Mouse (Mus musculus): ENCODE results near the gene Bbof1. TPM values are rescaled to one million over a fixed set of nuclear protein-coding genes. Genes with fewer than 3 reads are reported as not detected.

The Bbof1 gene
- total RNA-seq (2021), result 1 to 10 TPM; 8.7 to 9.9 TPM
- long read RNA-seq, experiment 1, partial matches to known transcripts, result 1 of 5 reads
- long read RNA-seq, experiment 1, other reads (novel, unspliced or antisense), result 4 of 5 reads
- long read RNA-seq, experiment 2, partial matches to known transcripts, result 0 of 13 reads
- long read RNA-seq, experiment 2, other reads (novel, unspliced or antisense), result 12 of 13 reads

DNA sequence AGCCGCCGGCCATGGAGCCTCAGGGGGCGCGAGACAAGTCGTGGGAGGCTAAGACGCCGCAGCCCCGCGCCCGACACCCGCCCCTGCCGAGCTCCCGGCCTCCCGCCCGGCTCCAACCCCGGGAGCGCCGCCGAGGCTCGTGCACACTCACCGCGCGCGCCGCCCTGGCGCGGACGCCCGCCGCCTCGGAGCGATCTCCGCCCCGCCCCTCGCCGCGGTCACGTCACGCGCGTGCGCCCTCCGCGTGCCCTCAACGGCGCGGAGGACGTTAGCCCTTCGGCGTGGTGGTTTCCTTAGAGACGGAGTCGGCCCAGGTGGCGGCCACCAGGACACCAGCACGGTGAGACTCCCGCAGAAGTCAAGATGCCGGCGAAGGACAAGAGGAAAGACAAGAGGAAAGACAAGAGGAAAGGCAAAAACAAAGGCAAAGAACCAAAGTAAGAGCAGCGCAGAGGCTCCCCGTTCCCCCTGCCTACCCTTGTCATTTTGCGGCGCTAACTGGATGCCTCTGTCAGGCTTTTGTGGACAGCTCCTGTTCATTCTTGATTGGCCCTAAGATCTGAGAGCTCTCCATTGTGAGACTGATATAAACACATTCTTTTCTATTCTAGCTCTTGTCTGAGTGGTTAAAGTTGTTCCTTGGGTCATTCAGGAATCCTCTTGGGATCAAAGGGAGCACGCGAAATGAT, at the start of gene Bbof1, which contains the start of gene Entpd5:
Gene Bbof1, plus strand, starts transcription at position 253 of the 689 bp plus-strand sequence.
Gene Entpd5, minus strand, starts transcription at position 211 of the 689 bp plus-strand sequence.
- no peak; the same call in 1 of the 2 replicates for TF ChIP-seq CTCF (conservative IDR thresholded peaks at IDR 0.05)
- peak; percentile 89 to 94 for DNase-seq (ENCODE audit: low spot score in 2 of 2)
- Histone ChIP-seq H3K4me3 (peak within 1 kb of the TSS; percentile 77), H3K27ac (peak within 1 kb of the TSS; percentile 96)

DNA sequence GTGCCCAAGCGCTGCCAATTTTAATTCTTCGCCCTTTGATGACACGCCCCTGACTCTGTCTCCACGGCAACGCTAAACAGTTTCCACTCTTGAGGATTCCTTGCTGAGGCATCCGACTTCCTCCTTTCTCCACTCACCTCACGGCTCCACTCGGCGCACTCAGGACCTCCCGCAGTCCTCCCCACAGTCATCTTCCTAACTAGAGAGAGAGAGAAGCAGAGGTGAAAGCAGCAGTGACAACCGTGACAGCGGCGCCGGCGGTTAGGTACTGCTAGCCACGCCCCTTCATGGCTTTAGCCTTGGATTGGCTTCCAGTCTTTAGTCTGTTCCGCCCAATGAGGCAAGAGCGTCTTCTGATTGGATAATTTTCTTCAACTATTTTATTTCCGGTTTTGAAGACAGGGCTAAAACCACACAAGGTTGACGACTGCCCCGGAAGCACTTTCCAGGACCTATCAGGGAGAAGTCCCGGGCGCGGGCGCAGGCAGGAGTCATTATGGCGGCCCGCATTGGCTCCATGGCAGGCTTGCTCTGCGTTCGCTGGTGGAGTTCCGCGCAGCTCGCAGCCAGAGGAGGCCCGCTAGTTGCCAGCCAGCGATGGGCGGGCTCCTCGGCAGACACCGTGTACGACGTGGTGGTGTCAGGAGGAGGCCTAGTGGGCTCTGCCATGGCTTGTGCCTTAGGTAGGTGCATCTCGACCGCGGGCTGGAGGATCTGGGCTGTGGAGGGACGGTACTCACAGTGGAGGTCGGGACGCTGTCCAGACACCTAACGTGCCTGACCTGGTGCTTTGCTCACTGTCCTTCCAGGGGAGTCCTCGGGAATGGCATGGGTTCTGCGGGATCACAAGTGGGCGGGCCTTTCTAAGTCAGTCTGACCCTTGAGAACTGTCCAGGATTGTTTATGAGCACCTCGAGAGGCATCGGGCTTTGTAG, 47.0 kb upstream of the Bbof1 start, which contains the start of the genes Coq6 and Fam161b:
Gene Coq6, plus strand, starts transcription at position 103 of the 935 bp plus-strand sequence.
Gene Fam161b, minus strand, starts transcription at position 279 of the 935 bp plus-strand sequence.
- peak within 1 kb of the TSS; percentile 68 for H3K27ac ChIP-seq
- DNase-seq (ENCODE audit: low spot score in 2 of 2), result peak; percentile 89 to 97
- no peak for TF ChIP-seq CTCF (conservative IDR thresholded peaks at IDR 0.05)
- peak within 1 kb of the TSS; percentile 83 for H3K4me3 ChIP-seq

DNA sequence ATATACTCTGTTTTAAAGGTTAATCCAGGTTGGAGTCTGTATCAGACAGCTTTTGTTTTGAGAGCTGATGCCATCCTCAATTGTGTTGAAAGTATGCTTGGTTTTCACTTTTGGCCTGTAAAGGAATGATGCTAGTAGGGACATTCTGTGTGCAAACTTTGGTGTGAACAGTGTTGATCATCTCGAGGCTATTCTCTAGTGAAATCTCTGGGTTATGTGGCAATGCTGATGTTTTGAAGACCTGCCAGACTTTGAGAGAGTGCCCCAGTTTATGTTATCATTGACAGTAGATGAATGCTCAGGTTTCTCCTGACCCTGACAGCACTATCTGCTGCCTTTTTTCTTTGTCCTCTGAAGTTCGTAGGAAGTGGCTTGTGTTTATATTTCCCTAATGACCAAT, 46.0 kb upstream of the Bbof1 start:
- DNase-seq (ENCODE audit: low spot score in 2 of 2), result no peak
- peak overlapping the region; percentile 83; the same call in 1 of the 2 replicates for H3K4me3 ChIP-seq
- TF ChIP-seq CTCF (conservative IDR thresholded peaks at IDR 0.05), result no peak

DNA sequence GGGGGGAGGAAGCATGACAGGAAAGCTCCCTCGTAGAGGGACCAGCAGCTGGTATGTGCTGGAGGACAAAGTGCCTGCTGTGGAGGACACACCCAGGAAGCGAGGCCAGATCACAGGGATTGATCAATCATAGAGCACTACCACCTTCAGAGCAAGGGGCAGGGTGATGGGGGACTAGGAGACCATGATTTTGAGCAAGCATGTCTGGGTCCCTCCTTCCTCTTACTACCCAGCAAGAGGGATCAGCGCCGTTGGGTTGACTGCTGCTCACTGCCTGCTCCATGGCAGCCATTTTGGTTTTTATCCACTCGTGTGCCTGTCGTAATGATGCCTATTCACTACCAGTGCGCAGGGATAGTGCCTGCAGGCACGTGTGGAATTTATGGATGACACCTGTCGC, 44.6 kb upstream of the Bbof1 start:
- Histone ChIP-seq H3K27ac (no peak overlapping the region), H3K4me3 (no peak overlapping the region)
- DNase-seq (ENCODE audit: low spot score in 2 of 2), result no peak
- no peak for TF ChIP-seq CTCF (conservative IDR thresholded peaks at IDR 0.05)

More for the DNA sequence above, 46.0 kb upstream of the Bbof1 start:
- H3K27ac ChIP-seq, result no peak overlapping the region

DNA sequence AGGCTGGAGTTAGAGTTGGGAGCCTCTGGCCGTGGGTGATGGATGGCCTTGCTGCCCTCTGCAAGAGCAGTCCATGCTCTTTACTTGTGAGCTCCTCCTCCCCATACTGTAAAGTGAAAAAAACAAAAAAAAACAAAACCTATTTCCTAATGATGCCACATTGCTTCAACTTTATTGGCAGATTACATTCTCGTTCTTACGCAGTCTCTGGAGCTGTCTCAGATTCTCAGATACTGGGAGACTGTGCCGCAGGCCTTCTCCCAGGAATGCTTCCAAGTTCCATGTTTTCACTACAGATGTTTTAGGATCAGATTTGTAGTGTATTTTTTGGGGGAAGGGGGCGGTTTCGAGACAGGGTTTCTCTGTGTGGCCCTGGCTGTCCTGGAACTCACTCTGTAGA, 43.7 kb upstream of the Bbof1 start:
- Histone ChIP-seq H3K4me3 (no peak overlapping the region), H3K27ac (no peak overlapping the region)
- DNase-seq (ENCODE audit: low spot score in 2 of 2), result no peak
- TF ChIP-seq CTCF (conservative IDR thresholded peaks at IDR 0.05), result no peak

DNA sequence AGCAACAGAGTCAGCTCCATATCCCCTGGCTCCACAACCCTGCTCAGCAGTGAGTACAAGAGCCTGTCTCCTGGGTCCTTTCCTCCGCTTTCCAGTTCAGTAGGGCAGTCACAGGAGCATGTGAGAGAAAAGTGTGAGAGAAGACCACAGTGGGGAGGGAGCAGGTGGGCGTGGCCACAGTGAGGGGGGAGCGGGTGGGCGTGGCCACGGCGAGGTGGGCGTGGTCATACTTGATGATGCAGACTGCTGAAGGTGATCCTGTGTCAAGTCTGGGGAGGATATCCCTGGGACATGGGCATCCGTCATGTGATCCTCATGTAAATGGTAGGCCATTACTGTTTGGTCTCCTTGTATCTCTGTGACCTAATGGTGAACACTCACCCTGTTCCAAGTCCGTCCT, 41.9 kb upstream of the Bbof1 start:
- TF ChIP-seq CTCF (conservative IDR thresholded peaks at IDR 0.05), result no peak
- Histone ChIP-seq H3K27ac (no peak overlapping the region), H3K4me3 (no peak overlapping the region)
- DNase-seq (ENCODE audit: low spot score in 2 of 2), result no peak

DNA sequence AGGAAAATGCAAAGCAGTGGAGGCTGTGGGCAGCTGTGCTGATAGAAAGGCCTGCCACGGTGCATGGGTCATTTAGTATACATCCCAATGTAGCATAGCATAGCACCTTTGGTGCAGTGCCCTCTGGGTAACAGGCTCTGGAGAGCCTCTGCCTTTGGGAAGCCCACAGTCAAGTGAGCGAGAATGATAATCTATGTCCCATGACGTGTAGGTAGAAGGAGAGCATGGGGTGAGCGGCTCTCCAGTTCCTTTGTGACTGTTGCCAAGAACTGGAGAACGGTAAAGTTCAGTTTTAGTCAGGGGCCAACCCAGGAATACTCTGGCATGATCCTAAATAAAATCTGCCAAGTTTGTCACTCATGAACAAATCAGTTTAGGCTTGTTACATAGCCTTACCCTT, 37.2 kb upstream of the Bbof1 start:
- no peak for TF ChIP-seq CTCF (conservative IDR thresholded peaks at IDR 0.05)
- no peak for DNase-seq (ENCODE audit: low spot score in 2 of 2)
- H3K4me3 ChIP-seq, result no peak overlapping the region
- H3K27ac ChIP-seq, result no peak overlapping the region

DNA sequence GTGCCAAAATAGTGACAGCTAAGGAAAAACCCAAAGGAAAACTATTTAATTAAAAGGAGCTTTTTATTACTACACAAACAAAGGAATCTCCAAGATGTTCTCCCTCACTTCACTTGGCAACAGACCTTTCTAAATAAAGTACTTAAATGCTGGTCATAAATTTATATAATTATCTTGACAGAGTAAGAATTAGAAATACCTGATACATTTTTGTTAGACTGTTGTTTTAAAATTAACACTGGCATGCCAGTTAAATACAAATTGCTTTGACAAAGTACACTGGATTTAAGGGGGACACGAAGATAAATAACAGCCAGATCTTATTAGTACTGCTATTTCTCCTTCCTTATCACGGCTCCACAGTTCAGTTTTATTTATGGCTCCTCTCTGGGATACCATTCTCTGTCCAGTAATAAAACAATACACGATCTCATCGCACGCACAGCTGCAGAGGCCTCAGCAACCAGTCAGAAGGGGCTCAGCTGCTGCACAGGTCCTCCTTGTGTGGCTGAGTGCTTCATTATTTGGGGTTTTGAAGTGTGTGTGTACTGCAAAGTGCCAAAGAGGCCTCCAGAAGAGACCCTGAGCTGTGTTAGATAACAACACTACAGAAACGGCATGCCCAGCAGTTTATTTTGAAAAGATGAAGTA, 34.9 kb upstream of the Bbof1 start:
- TF ChIP-seq CTCF (conservative IDR thresholded peaks at IDR 0.05), result no peak
- DNase-seq (ENCODE audit: low spot score in 2 of 2), result no peak
- Histone ChIP-seq H3K27ac (peak overlapping the region; percentile 43; the same call in 1 of the 2 replicates), H3K4me3 (no peak overlapping the region)

DNA sequence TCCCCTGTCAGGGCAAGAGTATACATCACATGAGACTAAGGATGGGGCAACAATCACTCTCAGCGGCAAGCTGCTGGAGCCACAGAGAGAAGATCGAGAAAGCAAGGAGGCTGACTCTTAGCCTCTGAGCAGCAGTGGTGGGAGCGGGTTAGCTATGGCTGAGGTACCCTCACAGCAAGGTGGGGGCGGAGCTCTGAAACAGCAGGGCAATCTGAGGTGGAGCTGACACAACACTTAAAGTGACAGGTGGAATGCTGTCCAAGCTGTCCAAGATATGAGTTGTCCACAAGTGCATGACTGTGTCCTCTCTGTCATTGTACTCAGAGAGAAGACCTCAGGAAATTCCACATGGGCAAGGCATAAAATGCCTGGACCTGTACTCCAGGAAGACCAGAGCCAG, 26.5 kb upstream of the Bbof1 start:
- Histone ChIP-seq H3K27ac (no peak overlapping the region), H3K4me3 (no peak overlapping the region)
- no peak for DNase-seq (ENCODE audit: low spot score in 2 of 2)
- TF ChIP-seq CTCF (conservative IDR thresholded peaks at IDR 0.05), result no peak

DNA sequence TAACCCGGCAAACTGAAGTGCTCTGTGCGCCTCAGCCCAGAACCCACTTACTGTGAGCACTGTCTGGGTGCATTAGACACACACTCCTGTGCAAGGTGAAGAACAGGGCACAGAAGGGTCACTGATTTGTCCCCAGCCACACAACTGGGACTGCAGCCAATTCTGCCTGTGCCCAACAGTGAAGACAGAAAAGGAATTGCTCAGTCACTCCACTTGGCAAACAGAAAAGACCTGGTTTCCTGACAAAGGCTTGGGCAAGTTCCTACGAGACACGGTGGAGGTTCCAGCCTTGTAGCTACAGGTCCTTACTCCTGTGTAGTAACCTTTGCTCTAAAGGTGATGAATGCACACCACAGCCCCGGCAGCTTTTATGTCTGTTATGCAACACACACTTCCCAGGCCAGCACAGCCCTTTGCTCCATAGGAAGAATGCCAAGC, 24.2 kb upstream of the Bbof1 start:
- TF ChIP-seq CTCF (conservative IDR thresholded peaks at IDR 0.05), result no peak
- Histone ChIP-seq H3K4me3 (no peak overlapping the region), H3K27ac (peak overlapping the region; percentile 8; the same call in 1 of the 2 replicates)
- DNase-seq (ENCODE audit: low spot score in 2 of 2), result no peak

DNA sequence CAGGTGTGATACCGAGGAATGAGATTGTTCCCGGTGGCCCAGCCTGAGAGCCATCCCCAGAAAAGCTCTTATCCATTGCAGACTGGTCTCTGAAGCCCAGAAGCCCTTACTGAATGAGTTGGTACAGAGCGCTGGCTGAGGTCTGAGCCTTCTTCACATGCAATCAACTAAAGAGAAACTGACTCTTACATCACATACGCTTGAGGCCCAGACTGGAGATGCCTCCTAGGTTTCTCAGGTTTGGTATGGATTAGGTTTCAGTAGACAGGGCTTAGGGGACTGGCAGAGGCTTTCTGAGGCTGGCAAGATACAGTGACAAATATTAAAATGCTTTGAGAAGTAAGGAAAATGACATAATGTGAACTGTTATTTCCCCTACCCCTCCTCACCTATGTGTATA, 23.5 kb upstream of the Bbof1 start:
- no peak for TF ChIP-seq CTCF (conservative IDR thresholded peaks at IDR 0.05)
- no peak overlapping the region for H3K4me3 ChIP-seq
- DNase-seq (ENCODE audit: low spot score in 2 of 2), result no peak
- peak overlapping the region; percentile 8; the same call in 1 of the 2 replicates for H3K27ac ChIP-seq

DNA sequence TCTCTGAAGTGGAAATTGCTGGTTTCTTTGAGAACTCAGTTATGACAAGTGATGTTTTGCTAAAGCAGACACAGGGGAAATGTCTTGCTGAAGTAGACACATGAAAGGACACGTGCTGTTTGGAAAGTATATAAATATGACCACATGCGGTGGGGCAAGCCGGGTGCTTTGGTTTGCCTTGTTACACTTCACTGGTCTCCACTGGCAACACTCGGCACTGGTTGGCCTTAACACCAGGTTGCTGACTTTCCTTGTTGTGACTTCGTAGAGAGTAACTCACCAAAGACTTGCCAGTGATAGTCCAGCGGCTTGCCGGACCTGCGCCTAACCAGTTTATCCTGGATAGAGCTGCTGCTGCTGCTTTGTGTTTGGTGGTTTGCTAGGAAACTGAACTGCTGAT, 20.8 kb upstream of the Bbof1 start:
- Histone ChIP-seq H3K4me3 (no peak overlapping the region), H3K27ac (no peak overlapping the region)
- no peak for TF ChIP-seq CTCF (conservative IDR thresholded peaks at IDR 0.05)
- no peak for DNase-seq (ENCODE audit: low spot score in 2 of 2)

Measured in layer of hippocampus, adult 2 months (tissue).